Mouse (Mus musculus) cerebellum, adult 2 months (tissue): ENCODE measurements around the gene Copb2. TPM values are rescaled to one million over a fixed set of nuclear protein-coding genes. Genes with fewer than 3 reads are reported as not detected.

ENCODE experiments used
- DNase-seq, 2 experiments: peaks; one replicate each; pipeline ENCODE4 v3.0.0; 2021
- H3K27ac ChIP-seq: fragments of 200-500 bp; 2 replicates; pipeline ENCODE4 v1.5.1; 2012; ENCODE audit warnings: low read length, control low read depth, inconsistent platforms; ENCODE audit not compliant: insufficient read depth
- H3K27me3 ChIP-seq: fragments of 200-500 bp; 2 replicates; pipeline ENCODE4 v1.6.1; 2012; ENCODE audit warnings: inconsistent platforms, mild to moderate bottlenecking, low read length, moderate library complexity; ENCODE audit not compliant: control insufficient read depth, insufficient read depth
- H3K4me1 ChIP-seq: fragments of 200-500 bp; 2 replicates; pipeline ENCODE4 v1.6.1; 2011; ENCODE audit warnings: low read length; ENCODE audit not compliant: control insufficient read depth, insufficient read depth
- H3K4me3 ChIP-seq: fragments of 200-500 bp; replicated peaks from 2 replicates; pipeline ENCODE3; 2011; ENCODE audit warnings: mild to moderate bottlenecking, low read depth, low read length, control low read depth; ENCODE audit not compliant: insufficient read depth
- CTCF ChIP-seq: fragments of 200-500 bp; IDR thresholded peaks from 2 replicates; pipeline ENCODE4 v1.5.1; 2011; ENCODE audit warnings: low read depth, mild to moderate bottlenecking, control low read depth, low read length, moderate library complexity, borderline replicate concordance; ENCODE audit not compliant: insufficient read depth
- POLR2A ChIP-seq: fragments of 200-500 bp; IDR thresholded peaks from 2 replicates; pipeline ENCODE4 v1.6.1; 2011; ENCODE audit warnings: low read length, control low read depth, borderline replicate concordance; ENCODE audit not compliant: insufficient read depth
- WGBS: fragments of 180-500 bp; shearing (Covaris S2); methylation state at CpG from one replicate; pipeline ENCODE4 v1.1.7; 2018; 5-methylcytosine and 5-hydroxymethylcytosine counted together
- polyA plus RNA-seq: library from polyadenylated mRNA; depleted of rRNA; stranded (reverse); fragments of >200 nt; gene quantifications from 2 replicates; pipeline ENCODE4 v1.2.3, GENCODE M21; 2012; rRNA removed

Gene Copb2
- polyA plus RNA-seq, result 68.9 and 69.6 TPM in 2 replicates

DNA sequence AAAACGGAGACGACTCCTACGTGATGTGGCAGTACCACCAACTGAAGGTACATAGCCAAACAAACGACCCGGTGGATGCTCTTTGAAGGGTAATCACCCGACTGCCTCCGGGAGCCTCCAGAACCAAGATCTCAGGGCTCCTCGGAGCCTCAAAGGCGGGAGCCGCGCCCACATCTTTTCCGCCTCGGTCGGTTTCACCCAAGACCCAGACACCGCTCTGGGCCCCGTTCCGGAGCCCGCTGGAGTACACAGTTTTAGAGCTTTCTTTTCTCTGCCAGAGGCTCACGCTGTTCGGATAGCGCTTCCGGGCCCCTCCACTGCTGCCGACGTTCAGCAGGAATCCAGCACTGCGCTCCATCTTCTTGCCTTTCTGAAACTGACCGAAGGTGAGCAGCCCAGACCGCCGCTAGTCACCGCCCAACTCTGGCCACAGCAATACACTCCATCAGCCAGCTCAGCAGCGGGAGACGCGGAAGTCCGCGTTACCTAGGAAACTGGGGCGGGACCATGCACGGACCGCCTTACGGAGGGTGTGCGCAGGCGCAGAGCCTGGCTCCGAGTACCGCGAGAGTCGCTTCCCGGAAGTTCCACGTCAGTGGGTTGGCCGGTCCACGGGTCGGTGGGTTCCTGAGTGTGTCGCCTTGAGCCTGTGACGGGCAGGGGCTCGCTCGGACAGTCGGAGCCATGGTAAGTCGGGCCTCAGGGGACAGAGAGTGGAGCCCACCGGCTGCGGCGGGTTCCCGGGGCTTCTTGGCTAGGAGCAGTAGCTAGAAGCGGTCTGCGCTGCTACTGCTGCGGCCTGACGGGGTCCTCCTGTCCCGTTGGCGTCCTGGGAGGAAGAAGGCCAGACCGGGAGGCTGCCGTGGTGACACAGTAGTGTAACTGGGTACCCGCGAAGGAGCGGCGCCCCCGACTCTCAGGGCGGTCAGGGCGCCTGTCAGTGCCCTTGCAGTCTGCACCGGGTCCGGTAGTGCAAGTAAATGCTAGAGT is at the start of gene Copb2:
Gene Copb2, plus strand, starts transcription at position 585 of the 990 bp plus-strand sequence.
- peak; percentile 98 to 99 for DNase-seq
- WGBS, result under 1% methylated on average over 76 of the region's 76 CpGs
- peak within 1 kb of the TSS; percentile 40; the same call in 1 of the 2 replicates for H3K27ac ChIP-seq
- H3K4me1 ChIP-seq, result no peaks in the 10 kb centered on the region
- TF ChIP-seq POLR2A (peak; percentile 77), CTCF (no peak)
- H3K27me3 ChIP-seq, result no peaks in the 10 kb centered on the region
- H3K4me3 ChIP-seq, result peak within 1 kb of the TSS; percentile 84

DNA sequence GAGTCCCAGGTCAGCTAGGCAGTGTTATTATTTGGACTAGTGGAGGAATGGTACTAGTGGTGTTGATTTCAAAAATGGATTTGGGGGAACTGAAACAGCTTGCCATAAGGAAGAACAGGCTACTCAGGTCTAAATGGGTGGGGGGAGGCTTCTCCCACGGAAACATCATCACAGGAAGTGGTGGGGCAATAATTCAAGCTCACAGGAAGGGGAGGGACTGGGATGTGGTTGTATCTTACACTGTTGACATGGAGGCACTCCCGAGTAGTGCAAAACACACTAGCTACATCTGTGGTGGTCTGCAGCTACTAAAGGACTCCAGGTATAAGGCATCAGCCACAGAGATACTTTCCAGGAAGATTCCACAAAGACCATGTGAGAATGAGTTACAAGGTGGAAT is 39.6 kb upstream of the Copb2 start:
- TF ChIP-seq POLR2A (no peak), CTCF (no peak)
- H3K4me3 ChIP-seq, result no peak overlapping the region
- H3K27me3 ChIP-seq, result no peaks in the 10 kb centered on the region
- no peaks in the 10 kb centered on the region for H3K4me1 ChIP-seq
- DNase-seq, result no peak
- WGBS, result 74% methylated on average over 2 of the region's 2 CpGs
- no peak overlapping the region for H3K27ac ChIP-seq

DNA sequence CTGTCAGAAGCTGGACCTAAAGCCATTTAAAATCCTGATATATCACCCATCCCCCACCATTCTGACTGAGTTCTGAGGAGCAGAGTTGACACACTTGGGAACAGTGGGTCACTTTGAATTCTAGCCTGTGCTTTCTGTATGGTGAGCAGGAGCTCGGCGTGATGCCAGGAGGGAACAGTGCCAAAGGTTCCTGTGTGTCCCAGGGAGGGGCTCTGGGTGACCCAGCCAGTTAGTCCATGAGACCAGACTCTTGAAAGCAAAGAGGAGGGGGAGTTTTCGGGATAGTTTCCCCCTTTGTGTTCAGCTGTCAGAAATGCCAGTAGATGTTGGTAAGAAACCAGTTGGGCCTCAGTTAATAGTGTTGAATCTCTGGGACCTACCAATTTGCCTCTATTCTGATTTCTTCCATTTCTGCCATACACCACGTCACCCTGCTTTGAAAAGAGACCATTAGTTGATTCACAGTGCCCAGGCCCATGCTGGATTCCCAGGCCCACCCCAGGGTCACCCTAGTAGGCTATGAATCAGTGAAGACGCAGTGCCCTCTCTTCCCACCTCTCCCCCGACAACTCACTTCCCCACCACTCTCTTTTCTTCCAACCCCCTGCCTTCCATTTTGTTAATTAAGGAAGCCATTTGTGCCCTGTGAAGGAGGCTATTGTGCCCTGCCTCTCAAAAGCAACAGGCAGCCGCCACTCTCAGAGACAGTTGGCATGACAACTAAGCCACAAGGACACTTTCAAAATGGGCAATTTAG is 38.6 kb upstream of the Copb2 start:
- Histone ChIP-seq H3K27ac (no peak overlapping the region), H3K4me3 (no peak overlapping the region), H3K27me3 (no peaks in the 10 kb centered on the region), H3K4me1 (no peaks in the 10 kb centered on the region)
- WGBS, result 43% methylated on average over 7 of the region's 7 CpGs
- no peak for TF ChIP-seq POLR2A
- TF ChIP-seq CTCF, result no peak
- DNase-seq, result peak; percentile 7 to 9

DNA sequence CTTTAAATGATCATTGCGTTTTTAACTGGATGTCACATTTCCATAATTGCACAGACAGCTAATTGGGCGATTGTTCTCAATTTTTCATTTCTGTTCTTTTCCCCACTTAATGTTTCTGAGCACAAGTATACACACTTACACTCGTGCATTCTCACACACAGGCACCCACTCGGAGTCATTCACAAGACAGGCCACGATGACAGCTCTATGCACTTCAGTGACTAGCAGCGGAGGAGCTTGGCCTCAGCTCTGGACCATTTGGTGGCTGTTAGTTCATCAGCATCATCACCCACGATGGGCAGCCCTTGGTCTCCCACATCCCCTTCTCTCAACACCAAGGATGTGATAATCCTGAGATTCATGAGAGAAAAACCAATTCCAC is 38.0 kb upstream of the Copb2 start:
- WGBS, result 36% methylated on average over 7 of the region's 7 CpGs
- Histone ChIP-seq H3K27me3 (no peaks in the 10 kb centered on the region), H3K27ac (no peak overlapping the region), H3K4me3 (no peak overlapping the region), H3K4me1 (no peaks in the 10 kb centered on the region)
- DNase-seq, result no peak
- TF ChIP-seq POLR2A, result no peak
- no peak for TF ChIP-seq CTCF

DNA sequence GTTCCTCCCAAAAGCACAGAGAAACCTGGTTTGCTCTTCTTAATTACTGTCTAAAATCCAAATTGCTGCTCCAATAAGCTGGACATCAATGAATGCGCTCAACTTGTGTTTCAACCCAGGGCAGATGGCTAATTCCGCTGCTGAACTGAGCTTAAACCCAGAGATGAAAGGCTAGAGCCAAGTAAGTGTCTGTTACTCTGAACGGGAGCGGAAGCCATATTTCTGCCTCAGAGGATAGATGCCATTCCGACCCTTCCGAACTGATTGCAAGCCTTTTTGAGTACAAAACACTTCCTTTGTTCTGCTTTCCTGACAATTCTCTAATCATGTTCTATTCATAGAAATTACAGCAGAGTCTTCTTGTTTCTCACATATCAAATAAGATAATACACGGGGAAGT is 36.3 kb upstream of the Copb2 start:
- TF ChIP-seq POLR2A (no peak), CTCF (no peak)
- 27% methylated on average over 7 of the region's 7 CpGs for WGBS
- Histone ChIP-seq H3K4me1 (no peaks in the 10 kb centered on the region), H3K27me3 (no peaks in the 10 kb centered on the region), H3K4me3 (no peak overlapping the region), H3K27ac (no peak overlapping the region)
- no peak for DNase-seq

DNA sequence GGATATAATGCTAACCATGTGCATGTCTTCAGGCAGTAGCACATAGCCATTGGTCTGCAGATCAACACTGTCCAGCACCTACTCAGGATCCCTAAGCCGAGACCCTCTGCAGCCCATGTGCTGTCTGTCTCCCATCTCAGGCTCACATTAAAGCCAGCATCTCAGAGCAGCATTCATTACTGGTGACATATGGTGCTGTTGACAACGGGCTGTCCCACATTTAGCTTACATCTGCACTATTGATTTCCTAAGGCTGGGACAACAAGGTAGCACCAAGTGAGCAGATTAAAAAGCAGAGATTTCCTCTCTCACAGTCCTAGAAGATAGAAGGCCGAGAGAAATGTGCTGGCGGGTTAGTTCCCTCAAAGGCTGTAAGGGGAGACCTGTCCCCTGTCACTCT is 33.7 kb upstream of the Copb2 start:
- Histone ChIP-seq H3K4me1 (no peaks in the 10 kb centered on the region), H3K27me3 (no peaks in the 10 kb centered on the region), H3K27ac (no peak overlapping the region), H3K4me3 (no peak overlapping the region)
- TF ChIP-seq CTCF, result no peak
- TF ChIP-seq POLR2A, result no peak
- no peak for DNase-seq
- 39% methylated on average over 4 of the region's 4 CpGs for WGBS

DNA sequence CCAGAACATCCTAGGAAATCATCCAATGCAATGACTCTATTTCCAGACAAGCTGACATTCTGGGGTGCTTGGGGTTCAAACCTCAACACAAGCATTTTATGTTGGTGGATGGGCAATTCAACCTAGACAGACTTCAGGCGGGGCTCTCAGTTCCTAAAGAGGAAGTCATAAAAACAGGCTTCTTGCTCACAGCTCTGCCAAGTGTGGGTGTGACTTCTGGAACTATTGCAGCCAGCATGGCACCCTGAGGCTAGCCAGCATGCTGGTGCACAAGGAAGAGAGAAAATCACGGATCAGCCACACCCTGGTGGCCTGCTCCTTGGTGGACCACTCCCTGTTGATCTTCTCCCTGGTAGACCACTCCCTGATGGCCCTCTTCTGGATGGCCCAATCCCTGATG is 32.5 kb upstream of the Copb2 start:
- Histone ChIP-seq H3K4me1 (no peaks in the 10 kb centered on the region), H3K27me3 (no peaks in the 10 kb centered on the region), H3K27ac (no peak overlapping the region), H3K4me3 (no peak overlapping the region)
- no peak for DNase-seq
- 45% methylated on average over 2 of the region's 2 CpGs for WGBS
- TF ChIP-seq POLR2A, result no peak
- TF ChIP-seq CTCF, result no peak
